Mouse (Mus musculus) liver, embryonic 14.5 days (tissue): Measurements from ENCODE around the gene Arhgap44.

Experiments
- CTCF ChIP-seq: IDR thresholded peaks from 2 replicates; pipeline ENCODE4 v1.5.1; 2016; ENCODE audit warnings: antibody characterized with exemption, low read depth, control low read depth
- EP300 ChIP-seq: IDR thresholded peaks from 2 replicates; pipeline ENCODE4 v1.6.1; 2016; ENCODE audit warnings: antibody characterized with exemption, low read depth

DNA sequence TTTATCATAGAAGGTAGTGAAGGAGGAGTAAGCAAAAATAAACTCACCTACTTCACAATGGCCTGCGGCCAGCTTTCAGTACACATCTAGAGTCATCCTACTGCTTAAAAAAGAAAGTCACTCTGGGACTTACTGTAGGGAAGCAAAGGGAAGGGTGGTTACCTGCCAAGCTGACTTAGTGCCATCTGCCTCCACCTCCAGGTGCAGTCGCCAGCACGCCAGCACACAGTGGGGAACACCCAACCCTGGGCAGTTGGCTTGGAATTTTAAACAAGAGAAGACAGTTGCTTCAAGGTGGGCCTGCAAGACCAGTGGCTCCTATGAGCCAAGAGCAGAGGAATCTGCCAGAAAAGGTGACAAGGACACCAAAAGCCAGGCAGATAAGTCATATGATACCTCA lies 58.7 kb downstream of the Arhgap44 start:
- no peak for TF ChIP-seq CTCF
- TF ChIP-seq EP300 = no peak
